Mouse (Mus musculus) liver, adult 2 months (tissue): ENCODE measurements around the gene Tdgf1.

Experiments
- CTCF ChIP-seq: fragments of 200-500 bp; IDR thresholded peaks from 2 replicates; pipeline ENCODE4 v1.5.1; 2011; ENCODE audit warnings: low read depth, low read length, control low read depth
- POLR2A ChIP-seq: fragments of 200-500 bp; IDR thresholded peaks from 2 replicates; pipeline ENCODE4 v1.6.1; 2011; ENCODE audit warnings: low read length, control low read depth; ENCODE audit not compliant: insufficient read depth; ENCODE audit errors: extremely low read depth

GRCm38 (mm10) chr9:110947261-110947661, 1.3 kb upstream of the Tdgf1 start:
- TF ChIP-seq POLR2A, result no peak
- no peak for TF ChIP-seq CTCF
